Mouse (Mus musculus) G1E (cell line): ENCODE measurements around the gene Hs3st2. TPM values are rescaled to one million over a fixed set of nuclear protein-coding genes. Genes with fewer than 3 reads are reported as not detected.

Source experiments
- ATAC-seq: 2 replicates; pipeline ENCODE4 v1.8.0; 2016; ENCODE audit warnings: mild to moderate bottlenecking; ENCODE audit not compliant: insufficient number of reproducible peaks, poor library complexity, low FRiP score, severe bottlenecking; ENCODE audit errors: extremely low read depth
- DNase-seq: peaks from one replicate; pipeline ENCODE4 v3.0.0; 2012; ENCODE audit warnings: low spot score
- H3K27me3 ChIP-seq: 2 replicates; pipeline ENCODE4 v1.6.1; 2012; ENCODE audit warnings: mild to moderate bottlenecking, low read length, inconsistent platforms; ENCODE audit not compliant: insufficient read depth
- H3K36me3 ChIP-seq: replicated peaks from 2 replicates; pipeline ENCODE3; 2012; ENCODE audit warnings: mild to moderate bottlenecking, inconsistent platforms
- H3K4me1 ChIP-seq: 2 replicates; pipeline ENCODE4 v1.6.1; 2012; ENCODE audit warnings: low read depth, low read length, inconsistent platforms, mixed read lengths; ENCODE audit not compliant: insufficient read depth
- H3K4me3 ChIP-seq: 2 replicates; pipeline ENCODE4 v1.5.1; 2012; ENCODE audit warnings: low read depth, mild to moderate bottlenecking, inconsistent platforms, low read length, moderate library complexity, mixed read lengths
- H3K9me3 ChIP-seq: replicated peaks from 2 replicates; pipeline ENCODE4 v1.6.1; 2012; ENCODE audit warnings: inconsistent platforms
- CTCF ChIP-seq: IDR thresholded peaks from 2 replicates; pipeline ENCODE4 v1.5.1; 2012; ENCODE audit warnings: low read depth, low read length, inconsistent platforms, mixed read lengths
- GATA1 ChIP-seq: IDR thresholded peaks from 2 replicates; pipeline ENCODE4 v1.6.1; 2012; ENCODE audit warnings: borderline replicate concordance, low read length, inconsistent platforms, mixed read lengths
- GATA2 ChIP-seq: IDR thresholded peaks from 2 replicates; pipeline ENCODE4 v1.6.1; 2012; ENCODE audit warnings: low read depth, low read length, inconsistent platforms, borderline replicate concordance
- POLR2AphosphoS5 ChIP-seq: IDR thresholded peaks from 2 replicates; pipeline ENCODE4 v1.6.1; 2012; ENCODE audit warnings: low read depth, low read length, inconsistent platforms; ENCODE audit not compliant: insufficient replicate concordance
- TAL1 ChIP-seq: conservative IDR thresholded peaks from 2 replicates; pipeline ENCODE4 v1.6.1; 2012; ENCODE audit warnings: low read depth, low read length, inconsistent platforms, mixed read lengths
- polyA plus RNA-seq: library from polyadenylated mRNA; stranded (reverse); fragments of >175 nt; gene quantifications from 2 replicates; pipeline ENCODE4 v1.2.3, GENCODE M21; 2012
- total RNA-seq, 2 experiments: library from RNA; stranded (forward) in 1 of 2; stranded (reverse) in 1 of 2; fragments of 200-1000 nt in 1 of 2; fragments of >200 nt in 1 of 2; fragmentation: Nextera tagmentation in 1 of 2; gene quantifications; 2 replicates each; pipeline ENCODE4 v1.2.3; 2014 to 2017

The Hs3st2 gene
- total and polyA plus RNA-seq, 3 experiments: 0.27 TPM; not detected in 2

- H3K4me3 ChIP-seq: no peak overlapping the region
- H3K27me3 ChIP-seq: no peaks in the 10 kb centered on the region; the same call in 1 of the 2 replicates
- H3K4me1 ChIP-seq: no peaks in the 10 kb centered on the region
- ATAC-seq: no peak
- peaks cover 17% of the 10 kb centered on the region for H3K9me3 ChIP-seq
- DNase-seq: no peak
- no peaks in the 10 kb centered on the region for H3K36me3 ChIP-seq
- TF ChIP-seq GATA2 (no peak), GATA1 (no peak), CTCF (no peak), TAL1 (no peak), POLR2AphosphoS5 (no peak)
Measured at GRCm38 (mm10) chr7:121394875-121395274, 3.2 kb downstream of the Hs3st2 start.

DNA sequence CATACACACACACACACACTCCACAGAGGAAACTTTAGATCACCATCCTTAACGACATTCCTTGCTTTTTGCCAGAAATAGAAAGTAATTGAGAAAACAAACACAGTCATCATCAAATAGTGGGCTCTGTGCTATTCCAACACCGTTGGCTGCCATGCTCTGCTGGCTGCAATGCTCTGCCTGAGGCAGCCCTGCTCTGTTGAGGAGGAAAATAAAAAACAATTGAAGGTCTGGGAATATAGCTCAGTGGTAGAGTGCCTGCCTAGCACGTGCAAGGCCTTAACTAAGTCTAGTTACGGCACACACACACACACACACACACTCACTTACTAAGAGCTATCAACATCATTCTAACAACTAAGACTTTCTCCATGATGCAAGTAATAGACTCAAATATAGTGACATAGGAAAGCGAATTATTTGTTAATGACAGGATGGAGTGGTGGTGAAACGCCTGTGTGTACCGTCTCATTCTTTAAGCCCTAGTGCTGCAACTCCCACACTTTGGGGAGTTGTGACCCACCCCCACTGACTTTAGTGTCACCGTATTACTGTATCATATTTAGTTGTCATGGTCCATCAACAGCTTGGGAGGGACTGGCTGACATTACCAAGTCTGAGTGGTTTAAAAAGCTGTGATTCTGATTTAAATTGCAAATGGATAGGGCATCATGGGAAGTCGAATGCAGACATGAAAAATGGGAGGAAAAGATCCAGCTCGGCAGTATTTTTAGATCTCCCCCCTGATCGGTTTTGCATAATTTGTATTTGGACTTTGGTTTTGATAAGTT lies 19.3 kb downstream of the Hs3st2 start:
- Histone ChIP-seq H3K36me3 (no peaks in the 10 kb centered on the region), H3K9me3 (no peaks in the 10 kb centered on the region), H3K27me3 (no peaks in the 10 kb centered on the region), H3K4me3 (no peak overlapping the region), H3K4me1 (no peaks in the 10 kb centered on the region)
- DNase-seq: no peak
- ATAC-seq: no peak
- TF ChIP-seq GATA1 (no peak), CTCF (no peak)

- ATAC-seq: no peak
- Histone ChIP-seq H3K4me3 (no peak overlapping the region), H3K27me3 (no peaks in the 10 kb centered on the region), H3K4me1 (no peaks in the 10 kb centered on the region), H3K36me3 (no peaks in the 10 kb centered on the region), H3K9me3 (no peaks in the 10 kb centered on the region)
- no peak for DNase-seq
- TF ChIP-seq GATA1: no peak
- TF ChIP-seq CTCF: no peak
- no peak for TF ChIP-seq TAL1
- TF ChIP-seq GATA2: no peak
- no peak for TF ChIP-seq POLR2AphosphoS5
Measured at GRCm38 (mm10) chr7:121411507-121411898, 19.8 kb downstream of the Hs3st2 start.

- H3K27me3 ChIP-seq: no peaks in the 10 kb centered on the region
- no peaks in the 10 kb centered on the region for H3K9me3 ChIP-seq
- H3K36me3 ChIP-seq: no peaks in the 10 kb centered on the region
- H3K4me1 ChIP-seq: no peaks in the 10 kb centered on the region
- TF ChIP-seq POLR2AphosphoS5 (no peak), CTCF (no peak), GATA1 (no peak), GATA2 (no peak), TAL1 (no peak)
- no peak overlapping the region for H3K4me3 ChIP-seq
- no peak for ATAC-seq
- DNase-seq: no peak
Measured at GRCm38 (mm10) chr7:121436884-121437283, 45.2 kb downstream of the Hs3st2 start.

DNA sequence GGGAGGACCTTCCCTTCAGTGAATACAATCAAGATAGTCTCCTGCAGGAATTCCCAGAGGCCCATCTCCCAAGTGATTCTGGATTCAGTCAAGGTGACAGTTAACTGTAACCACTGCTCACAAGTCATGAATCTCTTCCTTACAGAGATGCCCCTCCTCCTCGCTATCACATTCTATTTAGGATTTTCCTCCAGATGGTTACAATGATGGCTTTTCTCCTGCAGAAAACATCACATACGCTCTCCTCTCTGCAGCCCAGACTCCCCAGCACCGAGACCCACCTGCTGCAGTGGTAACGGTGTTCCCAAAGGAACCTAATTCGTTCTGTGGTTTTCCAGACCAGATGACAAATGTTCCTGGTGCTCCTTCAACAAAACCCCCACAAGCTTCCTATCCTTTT lies 49.5 kb downstream of the Hs3st2 start:
- DNase-seq (no peak), ATAC-seq (no peak)
- no peaks in the 10 kb centered on the region for H3K9me3 ChIP-seq
- H3K4me3 ChIP-seq: no peak overlapping the region
- no peaks in the 10 kb centered on the region for H3K27me3 ChIP-seq
- no peaks in the 10 kb centered on the region for H3K36me3 ChIP-seq
- H3K4me1 ChIP-seq: no peaks in the 10 kb centered on the region
- TF ChIP-seq TAL1 (no peak), GATA1 (no peak)

DNA sequence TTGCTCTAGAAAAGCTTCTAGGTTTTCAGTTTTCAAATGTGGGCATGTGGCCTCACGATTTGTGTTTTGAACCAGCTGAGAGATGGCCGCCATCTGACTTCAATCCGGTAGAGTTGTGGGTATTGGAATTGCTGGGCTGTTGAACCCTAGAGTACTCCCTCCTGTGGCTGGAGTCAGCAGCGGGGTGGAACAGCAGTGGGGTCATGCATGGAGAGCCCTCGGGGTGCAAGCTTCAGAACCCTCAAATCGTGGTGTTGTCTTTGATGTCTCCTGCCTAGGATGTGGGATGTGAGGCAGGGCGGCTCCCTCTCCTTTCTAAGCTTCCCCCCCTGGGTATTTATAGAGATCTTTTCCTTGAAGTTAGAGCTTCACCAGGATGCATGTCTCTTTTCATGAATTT lies 52.7 kb downstream of the Hs3st2 start:
- H3K4me1 ChIP-seq: no peaks in the 10 kb centered on the region
- no peak for TF ChIP-seq GATA1
- no peak for TF ChIP-seq TAL1
- no peak for TF ChIP-seq POLR2AphosphoS5
- TF ChIP-seq CTCF: no peak
- no peak for TF ChIP-seq GATA2

More for the DNA sequence above, 52.7 kb downstream of the Hs3st2 start:
- H3K36me3 ChIP-seq: no peaks in the 10 kb centered on the region
- no peak overlapping the region for H3K4me3 ChIP-seq
- no peak for DNase-seq
- H3K27me3 ChIP-seq: no peaks in the 10 kb centered on the region
- H3K9me3 ChIP-seq: no peaks in the 10 kb centered on the region
- ATAC-seq: no peak
